Mouse (Mus musculus) neutrophil, adult 65 days (primary cell): ENCODE measurements around the gene Hprt. TPM values are rescaled to one million over a fixed set of nuclear protein-coding genes. Genes with fewer than 3 reads are reported as not detected.

Experiments
- total RNA-seq: library from RNA; stranded (reverse); gene quantifications from 2 replicates; pipeline ENCODE4 v1.2.4, GENCODE M21; 2023

Gene Hprt
- total RNA-seq, result 40.5 and 53.2 TPM in 2 replicates

DNA sequence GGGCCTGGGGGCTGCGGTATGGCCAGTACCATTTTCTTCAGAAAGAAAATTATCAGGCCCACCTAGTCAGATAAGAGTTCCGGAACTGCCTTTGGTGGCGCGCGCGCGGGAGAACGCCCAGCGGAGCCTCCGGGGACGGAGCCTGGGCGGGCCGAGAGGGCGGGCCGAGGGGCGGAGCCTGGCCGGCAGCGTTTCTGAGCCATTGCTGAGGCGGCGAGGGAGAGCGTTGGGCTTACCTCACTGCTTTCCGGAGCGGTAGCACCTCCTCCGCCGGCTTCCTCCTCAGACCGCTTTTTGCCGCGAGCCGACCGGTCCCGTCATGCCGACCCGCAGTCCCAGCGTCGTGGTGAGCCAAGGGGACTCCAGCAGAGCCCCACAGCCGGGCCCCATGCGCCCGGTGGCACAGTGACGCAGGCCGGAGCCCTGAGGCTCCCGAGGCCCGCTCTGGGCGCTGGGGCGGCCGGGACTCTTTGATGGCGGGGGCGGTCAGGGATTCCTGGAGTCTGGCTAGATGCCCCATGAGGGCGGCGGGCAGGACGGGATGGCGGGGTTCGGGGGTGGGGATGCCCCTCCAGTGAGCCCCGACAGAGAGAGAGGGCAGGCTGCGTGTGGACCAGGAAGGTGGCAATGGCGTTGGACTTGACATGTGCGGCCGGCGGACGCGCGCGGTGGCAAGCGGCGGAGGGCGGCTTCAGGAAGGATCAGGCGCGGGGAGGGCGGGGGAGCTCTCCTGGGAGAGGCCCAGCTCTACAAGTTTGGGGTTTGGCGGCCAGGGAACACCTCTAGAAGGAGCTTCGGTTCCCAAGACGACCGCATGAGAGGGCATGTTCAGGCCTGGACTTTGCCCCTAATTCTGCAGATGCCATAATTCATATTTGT is at the start of gene Hprt:
Gene Hprt (plus strand): TSS at position 233 of the 879 bp plus-strand sequence.

Other genes starting within 250 kb of the Hprt start
- not detected in 2 replicates for gene Ccdc160, start 196.9 kb upstream of the Hprt start, total RNA-seq
- gene Phf6, start 75.9 kb upstream of the Hprt start, total RNA-seq, result 6.9 and 7.8 TPM in 2 replicates